Mouse (Mus musculus): Measurements from ENCODE around the gene Acbd5.
"Not testable (repeated sequence)": the region's sequence is repeated elsewhere in the genome, so short reads cannot be mapped to it uniquely, and the experiment has no call there.

The Acbd5 gene

GRCm38 (mm10) chr2:23067552-23068369 lies at the start of gene Acbd5:
Gene Acbd5 (plus strand): TSS chr2:23068167.
- DNase-seq (ENCODE audit: extremely low spot score) = peak; percentile 93

GRCm38 (mm10) chr2:23019170-23019569 lies 48.8 kb upstream of the Acbd5 start:
- no peak for DNase-seq (ENCODE audit: extremely low spot score)

- no peak for DNase-seq (ENCODE audit: extremely low spot score)
Measured at GRCm38 (mm10) chr2:23021320-23021719, 46.6 kb upstream of the Acbd5 start.

GRCm38 (mm10) chr2:23021721-23022120 lies 46.2 kb upstream of the Acbd5 start:
- no peak for DNase-seq (ENCODE audit: extremely low spot score)

GRCm38 (mm10) chr2:23023023-23023422 lies 44.9 kb upstream of the Acbd5 start:
- DNase-seq (ENCODE audit: extremely low spot score) = no peak

- DNase-seq (ENCODE audit: extremely low spot score) = no peak
Measured at GRCm38 (mm10) chr2:23023714-23024282, 44.2 kb upstream of the Acbd5 start.

- no peak for DNase-seq (ENCODE audit: extremely low spot score)
Measured at GRCm38 (mm10) chr2:23026379-23026778, 41.6 kb upstream of the Acbd5 start.

GRCm38 (mm10) chr2:23028826-23029225 lies 39.1 kb upstream of the Acbd5 start:
- DNase-seq (ENCODE audit: extremely low spot score) = no peak

GRCm38 (mm10) chr2:23030631-23031030 lies 37.3 kb upstream of the Acbd5 start:
- DNase-seq (ENCODE audit: extremely low spot score) = no peak

- no peak for DNase-seq (ENCODE audit: extremely low spot score)
Measured at GRCm38 (mm10) chr2:23034692-23035435, 33.1 kb upstream of the Acbd5 start.

- no peak for DNase-seq (ENCODE audit: extremely low spot score)
Measured at GRCm38 (mm10) chr2:23035467-23035866, 32.5 kb upstream of the Acbd5 start.

GRCm38 (mm10) chr2:23039082-23040000 lies 28.6 kb upstream of the Acbd5 start:
- DNase-seq (ENCODE audit: extremely low spot score) = peak; percentile 63

GRCm38 (mm10) chr2:23040001-23040646 lies 27.8 kb upstream of the Acbd5 start, which contains the start of gene Abi1:
Gene Abi1 (minus strand): TSS chr2:23040241.
- peak; percentile 94 for DNase-seq (ENCODE audit: extremely low spot score)

GRCm38 (mm10) chr2:23040690-23041089 lies 27.3 kb upstream of the Acbd5 start:
- not testable (repeated sequence) for DNase-seq (ENCODE audit: extremely low spot score)

- DNase-seq (ENCODE audit: extremely low spot score) = no peak
Measured at GRCm38 (mm10) chr2:23041457-23041856, 26.5 kb upstream of the Acbd5 start.

- no peak for DNase-seq (ENCODE audit: extremely low spot score)
Measured at GRCm38 (mm10) chr2:23042189-23042588, 25.8 kb upstream of the Acbd5 start.

GRCm38 (mm10) chr2:23045703-23046102 lies 22.3 kb upstream of the Acbd5 start:
- DNase-seq (ENCODE audit: extremely low spot score) = no peak

- DNase-seq (ENCODE audit: extremely low spot score) = no peak
Measured at GRCm38 (mm10) chr2:23048006-23048405, 20.0 kb upstream of the Acbd5 start.

- DNase-seq (ENCODE audit: extremely low spot score) = no peak
Measured at GRCm38 (mm10) chr2:23051890-23052289, 16.1 kb upstream of the Acbd5 start.

- DNase-seq (ENCODE audit: extremely low spot score) = no peak
Measured at GRCm38 (mm10) chr2:23052523-23052922, 15.4 kb upstream of the Acbd5 start.

GRCm38 (mm10) chr2:23068370-23068737 lies 387 bp downstream of the Acbd5 start:
- no peak for DNase-seq (ENCODE audit: extremely low spot score)
